Mouse (Mus musculus): ENCODE data around the gene Rab9b.

The Rab9b gene

GRCm38 (mm10) chrX:136868061-136869040 is at the start of gene Rab9b:
TSS of gene Rab9b (minus strand) at chrX:136868755.
- DNase-seq (ENCODE audit: low read depth in 2 of 2, low spot score in 2 of 2): no peak

- no peak for DNase-seq (ENCODE audit: low read depth in 2 of 2, low spot score in 2 of 2)
Observed at GRCm38 (mm10) chrX:136904369-136904768, 35.8 kb upstream of the Rab9b start.

GRCm38 (mm10) chrX:136895757-136896156 is 27.2 kb upstream of the Rab9b start:
- no peak for DNase-seq (ENCODE audit: low read depth in 2 of 2, low spot score in 2 of 2)

GRCm38 (mm10) chrX:136850300-136850699 is 18.3 kb downstream of the Rab9b start:
- DNase-seq (ENCODE audit: low read depth in 2 of 2, low spot score in 2 of 2): no peak

DNA sequence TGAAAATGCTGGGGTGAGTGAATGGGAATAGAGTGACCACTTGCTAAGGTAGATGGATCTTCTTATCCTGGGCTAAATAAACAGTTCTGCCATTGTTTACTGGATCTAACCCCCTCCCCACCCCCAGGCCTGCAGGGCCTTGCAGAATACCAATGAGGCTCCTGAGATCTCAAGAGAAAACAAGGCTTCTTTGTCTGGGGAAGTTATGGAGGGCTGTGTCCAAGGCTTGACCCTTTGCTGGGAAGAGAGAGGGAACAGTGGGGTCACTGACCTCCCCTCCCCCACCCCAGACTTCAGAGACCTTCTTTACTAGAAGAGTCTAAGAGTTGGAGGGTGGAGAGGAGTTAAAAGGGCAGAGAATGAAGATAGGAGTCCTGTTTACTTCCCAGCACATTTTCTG is 39.9 kb downstream of the Rab9b start:
- DNase-seq (ENCODE audit: low read depth in 2 of 2, low spot score in 2 of 2): no peak

DNA sequence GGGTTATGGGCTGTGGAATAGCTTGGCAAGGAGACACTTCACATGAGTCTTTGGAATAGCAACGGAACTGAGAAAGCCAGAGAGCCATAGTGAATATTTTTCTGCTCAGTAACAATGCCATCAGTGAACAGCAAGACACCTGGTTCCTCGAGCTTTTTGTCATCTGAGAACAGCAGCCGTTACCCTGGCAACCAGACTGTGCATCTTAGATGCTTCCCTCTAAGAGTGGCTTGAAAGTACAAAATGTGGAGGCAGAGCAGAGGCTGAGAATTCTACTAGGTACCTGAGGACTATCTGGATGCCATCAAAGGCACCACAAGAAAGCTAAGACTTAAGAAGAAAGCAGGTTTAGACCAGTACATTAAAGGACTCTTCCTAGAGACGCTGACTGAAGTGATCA is 43.5 kb downstream of the Rab9b start:
- no peak for DNase-seq (ENCODE audit: low read depth in 2 of 2, low spot score in 2 of 2)

DNA sequence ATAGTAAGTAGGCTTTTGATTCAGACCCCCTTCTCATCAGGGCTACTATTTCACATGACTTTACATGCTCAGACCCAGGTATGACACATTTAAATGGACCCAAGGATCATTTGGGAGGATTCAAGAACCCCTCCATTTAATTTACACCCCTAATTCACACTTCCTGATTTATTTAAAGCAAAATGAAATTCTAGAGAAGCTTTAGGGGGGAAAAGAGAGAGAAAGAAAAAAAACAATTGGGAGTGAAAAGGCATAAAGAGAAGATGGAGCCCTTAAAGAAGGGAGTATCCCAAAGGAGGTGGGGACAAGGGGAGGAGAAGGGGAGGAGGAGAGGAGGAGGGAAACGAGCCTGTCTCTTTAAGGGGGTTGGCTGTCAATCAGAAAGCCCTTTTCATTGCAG is 46.2 kb downstream of the Rab9b start, which contains the start of gene Plp1:
TSS of gene Plp1 (plus strand) at position 301 of the 400 bp plus-strand sequence.
- DNase-seq (ENCODE audit: low read depth in 2 of 2, low spot score in 2 of 2): no peak

DNA sequence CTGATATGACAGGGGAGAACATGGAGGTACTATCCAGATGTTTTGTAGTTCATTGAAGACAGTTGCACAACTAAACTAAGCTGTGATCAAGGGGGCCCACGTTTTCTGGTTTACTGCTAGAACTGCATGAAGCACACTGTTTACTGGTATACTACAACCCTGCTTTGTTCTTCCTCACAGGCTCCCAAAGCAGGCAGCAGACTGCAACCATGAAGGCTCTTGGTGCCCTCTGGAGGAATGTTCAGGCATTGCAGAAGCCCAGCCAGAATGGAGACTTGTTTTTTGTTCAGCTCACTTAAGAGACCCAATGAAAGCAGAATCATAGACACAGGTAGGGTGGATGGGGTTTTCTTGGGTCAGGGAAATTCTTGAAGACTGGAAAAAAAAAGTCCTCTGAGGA is 48.3 kb downstream of the Rab9b start:
- DNase-seq (ENCODE audit: low read depth in 2 of 2, low spot score in 2 of 2): peak; percentile 5 to 38

- no peak for DNase-seq (ENCODE audit: low read depth in 2 of 2, low spot score in 2 of 2)
Observed at GRCm38 (mm10) chrX:136819752-136820151, 48.8 kb downstream of the Rab9b start.
